Comparison of ENCODE assay signal across 11 mouse cellular contexts in genomic region chr2:174598451-174598850, GRCm38 (mm10). TPM values are rescaled to one million over a fixed set of nuclear protein-coding genes. Genes with fewer than 3 reads are reported as not detected.
DNase-seq lines count a peak whose midpoint lies in the region; ATAC-seq and TF ChIP-seq lines count a peak whose summit lies in the region.
"Had no signal": no experiment of that assay in that cellular context is flagged by ENCODE, and none has a peak within 500 bp of the region (broad histone marks: within the 10 kb centered on the region; RNA-seq: fewer than 3 reads in every experiment).

No protein-coding gene starts in this region.

- no peaks in the 10 kb centered on the region for H3K27me3 ChIP-seq in lung, embryonic 16.5 days (ENCODE audit: control insufficient read depth, insufficient read depth, low read depth, low read length)
- H3K27me3 ChIP-seq in thymus, adult 2 months (ENCODE audit: control insufficient read depth, insufficient read depth, low read length) = no peaks in the 10 kb centered on the region
- H3K27me3 ChIP-seq: intestine, embryonic 15.5 days; midbrain, embryonic 15.5 days had no signal

- no peaks in the 10 kb centered on the region for H3K4me1 ChIP-seq in lung, embryonic 16.5 days (replicated peaks; ENCODE audit: control insufficient read depth, insufficient read depth, low read length)
- H3K4me1 ChIP-seq in thymus, adult 2 months (replicated peaks; ENCODE audit: control insufficient read depth, insufficient read depth, low read length) = peaks cover 40% of the 10 kb centered on the region
- H3K4me1 ChIP-seq: midbrain, embryonic 15.5 days had no signal

- 52% methylated on average over 12 of the region's 12 CpGs for WGBS in lung, embryonic 16.5 days
- 16% methylated on average over 12 of the region's 12 CpGs for WGBS in thymus, adult 2 months

- no peak for TF ChIP-seq POLR2A in thymus, adult 2 months (IDR thresholded peaks at IDR 0.05; ENCODE audit: control insufficient read depth, extremely low read depth, insufficient read depth, low read length, poor library complexity)

- no peaks in the 10 kb centered on the region for H3K9me3 ChIP-seq in lung, embryonic 16.5 days (ENCODE audit: control insufficient read depth, low read length)
- H3K9me3 ChIP-seq: intestine, embryonic 15.5 days; midbrain, embryonic 15.5 days had no signal

- no peak overlapping the region for H3K4me3 ChIP-seq in lung, embryonic 16.5 days (ENCODE audit: low read length)
- peak overlapping the region; percentile 33 for H3K4me3 ChIP-seq in thymus, adult 2 months (ENCODE audit: control insufficient read depth, insufficient read depth, low read length)
- H3K4me3 ChIP-seq in gastrocnemius, adult 2 months = no peak overlapping the region
- H3K4me3 ChIP-seq: intestine, embryonic 15.5 days; midbrain, embryonic 15.5 days had no signal

- no peak overlapping the region for H3K4me2 ChIP-seq in lung, embryonic 16.5 days (ENCODE audit: low read depth, low read length)
- H3K4me2 ChIP-seq: intestine, embryonic 15.5 days; midbrain, embryonic 15.5 days had no signal

- peak overlapping the region; percentile 50 for H3K27ac ChIP-seq in lung, embryonic 16.5 days (ENCODE audit: low read length)
- peak overlapping the region; percentile 0; the same call in 1 of the 2 replicates for H3K27ac ChIP-seq in thymus, adult 2 months (ENCODE audit: control insufficient read depth, insufficient read depth, low read length)
- H3K27ac ChIP-seq in gastrocnemius, adult 2 months = no peak overlapping the region
- H3K27ac ChIP-seq: intestine, embryonic 15.5 days; midbrain, embryonic 15.5 days had no signal

- no peak for ATAC-seq in lung, embryonic 16.5 days (ENCODE audit: low read depth)
- ATAC-seq: intestine, embryonic 15.5 days; midbrain, embryonic 15.5 days had no signal

- TF ChIP-seq CTCF in thymus, adult 2 months (IDR thresholded peaks at IDR 0.05; ENCODE audit: borderline replicate concordance, control insufficient read depth, extremely low read depth, insufficient read depth, low read length, poor library complexity) = no peak
- TF ChIP-seq CTCF in gastrocnemius, adult 2 months (IDR thresholded peaks at IDR 0.05) = no peak

- H3K36me3 ChIP-seq in lung, embryonic 16.5 days (ENCODE audit: control insufficient read depth, insufficient read depth, low read length) = no peaks in the 10 kb centered on the region
- no peaks in the 10 kb centered on the region for H3K36me3 ChIP-seq in thymus, adult 2 months (ENCODE audit: control insufficient read depth, insufficient read depth, low read length)
- H3K36me3 ChIP-seq: intestine, embryonic 15.5 days; midbrain, embryonic 15.5 days had no signal

- no peak for DNase-seq in lung, postnatal 25 days (ENCODE audit: low spot score)
- DNase-seq in brain, adult 2 months (ENCODE audit: low read depth, low spot score) = peak; percentile 76
- peak; percentile 37 to 50 for DNase-seq in layer of hippocampus, postnatal 14 days (ENCODE audit: low spot score in 2 of 2)
- peak; percentile 38 for DNase-seq in thymus, adult 2 months
- no peak for DNase-seq in gastrocnemius, adult 2 months
- DNase-seq in kidney, postnatal 36 days = no peak
- no peak for DNase-seq in heart, postnatal 25 days (ENCODE audit: low spot score)
- DNase-seq: liver had no signal

- intact Hi-C loops in gastrocnemius, adult 2 months (cut with DNase I) = no loop called here
- intact Hi-C loops in heart, postnatal 25 days (cut with DNase I) = no loop called here

- no peak overlapping the region for H3K9ac ChIP-seq in lung, embryonic 16.5 days (ENCODE audit: low read length)
- H3K9ac ChIP-seq: intestine, embryonic 15.5 days; midbrain, embryonic 15.5 days had no signal

RNA-seq across cellular contexts. Expression of gene Zfp831, which starts 44.9 kb away (rescaled TPM):
- not detected in 2 replicates for polyA plus RNA-seq in lung, embryonic 16.5 days (2015; fragmentation: Nextera tagmentation; extraction: Ambion mirVana)
- total RNA-seq in layer of hippocampus, postnatal 14 days (2021) = 1 to 10 TPM; 9.4 to 9.7 TPM
- 3.1 TPM in 2 replicates for polyA plus RNA-seq in thymus, adult 2 months (2012; rRNA removed)
- not detected for total RNA-seq in gastrocnemius, adult 2 months (2021)
- under 1 TPM; 0.08 TPM for total RNA-seq in heart, postnatal 25 days (2021)
- polyA plus RNA-seq: midbrain, embryonic 15.5 days had no signal

Comparison
In these comparisons a context has a peak if more than half of its experiments do, and no peak if none do; other contexts are left out.
1. DNase-seq: peak in brain, adult 2 months (single experiment), layer of hippocampus, postnatal 14 days (2 of 2) and thymus, adult 2 months (single experiment); none in lung, postnatal 25 days (single experiment), gastrocnemius, adult 2 months (single experiment), kidney, postnatal 36 days (0 of 2) and heart, postnatal 25 days (single experiment).
2. RNA of gene Zfp831, which starts 44.9 kb away (total RNA-seq): 9.4 to 9.7 TPM in layer of hippocampus, postnatal 14 days; 0.08 TPM in heart, postnatal 25 days and not detected in gastrocnemius, adult 2 months; every median in the first group is over 4 times any median in the second.